Mouse (Mus musculus): ENCODE results near the gene Sos1.
"Not testable (repeated sequence)": the region's sequence is repeated elsewhere in the genome, so short reads cannot be mapped to it uniquely, and the experiment has no call there.

Sos1 gene

DNA sequence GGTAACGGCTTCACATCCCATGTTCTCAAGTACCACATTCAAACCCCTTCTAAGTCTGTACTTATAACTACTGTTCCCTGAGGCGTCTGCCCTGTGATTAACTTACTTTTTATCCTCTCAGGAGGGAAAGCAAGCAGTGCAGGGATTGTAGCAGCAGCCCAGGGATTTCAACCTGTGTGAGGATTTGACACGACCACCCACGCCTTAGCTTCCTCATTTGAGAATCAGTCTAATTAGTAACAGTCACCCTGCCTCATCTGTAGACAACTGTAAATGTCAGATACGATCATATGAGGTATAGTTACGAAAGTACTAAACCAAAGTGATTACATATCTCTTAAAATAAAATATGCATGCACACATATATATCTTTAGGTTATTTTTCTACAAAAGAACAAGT, 15.9 kb upstream of the Sos1 start:
- in situ Hi-C loops (cut with MboI, MseI): no loop called here

DNA sequence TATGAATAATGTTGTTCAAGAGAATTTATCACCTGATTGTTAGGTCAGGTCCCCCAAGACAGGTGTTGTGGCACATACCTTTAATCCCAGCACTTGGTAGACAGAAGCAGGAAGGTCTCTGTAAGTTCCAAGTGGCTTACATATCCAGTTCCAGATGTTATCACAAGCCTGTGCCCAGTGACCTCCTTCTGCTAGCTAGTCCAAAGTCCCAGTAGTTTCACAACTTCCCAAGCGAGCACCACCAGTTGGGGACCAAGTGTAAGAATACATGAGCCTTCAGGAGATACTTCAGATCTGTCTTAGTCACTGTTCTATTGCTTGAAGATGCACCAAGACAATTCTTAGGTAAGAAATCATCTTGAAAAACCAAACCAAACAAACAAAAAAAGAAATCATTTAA, 13.6 kb upstream of the Sos1 start:
- in situ Hi-C loops (cut with MboI, MseI): no loop called here

DNA sequence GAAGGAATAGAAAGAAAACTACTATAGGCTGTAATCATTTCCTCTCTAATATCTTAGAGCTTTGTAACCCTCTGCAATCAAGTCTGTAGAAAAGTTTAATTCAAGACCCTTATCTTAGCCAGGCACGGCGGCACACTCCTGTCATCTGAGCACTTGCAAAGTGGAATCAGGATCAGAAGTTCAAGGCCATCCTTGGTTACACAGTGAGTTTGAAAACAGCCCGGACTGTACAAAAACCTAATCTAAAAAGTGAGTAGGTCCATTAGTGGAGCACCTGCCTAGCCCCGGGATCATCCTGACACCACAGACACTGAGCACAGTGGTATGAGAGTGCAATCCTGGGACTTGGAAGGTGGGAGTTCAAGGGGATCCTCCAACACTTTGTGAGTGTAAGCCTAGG, 12.6 kb upstream of the Sos1 start:
- in situ Hi-C loops (cut with MboI, MseI): no loop called here

DNA sequence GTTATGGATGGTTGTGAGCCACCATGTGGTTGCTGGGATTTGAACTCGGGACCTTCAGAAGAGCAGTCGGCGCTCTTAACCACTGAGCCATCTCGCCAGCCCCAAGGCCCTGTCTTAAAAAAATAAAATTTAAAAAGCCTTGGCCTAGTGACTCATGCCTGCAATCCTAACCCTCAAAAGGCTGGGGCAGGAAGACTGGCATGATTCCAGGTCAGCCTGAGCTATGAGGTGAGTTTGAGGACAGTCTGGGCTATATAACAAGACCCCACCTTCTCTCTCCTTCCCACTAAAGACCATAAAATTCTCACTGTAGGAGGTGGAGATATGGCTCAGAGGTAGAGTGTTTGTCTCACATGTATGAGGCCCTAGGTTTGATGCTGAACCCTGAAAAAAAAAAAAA, 12.0 kb upstream of the Sos1 start:
- in situ Hi-C loops (cut with MboI, MseI): no loop called here

DNA sequence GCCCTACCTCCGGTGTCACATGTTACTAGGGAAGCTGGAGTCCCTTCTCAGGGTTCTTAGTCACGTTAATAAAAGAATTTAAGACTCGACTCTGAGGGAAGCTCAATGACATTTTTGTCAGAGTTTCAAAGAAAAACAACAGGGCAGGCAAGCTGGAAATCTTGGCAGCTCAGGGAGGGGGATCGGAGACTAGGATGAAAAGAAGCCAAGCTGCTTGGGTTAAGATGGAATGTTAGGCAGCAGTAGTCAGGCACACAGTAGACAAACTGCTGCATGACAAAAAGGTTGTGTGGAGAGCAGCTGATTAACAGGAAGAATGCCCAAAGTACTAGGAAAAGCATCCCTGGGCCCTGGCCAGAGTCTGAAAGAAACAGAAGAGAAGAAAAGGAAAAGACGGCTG, 9.9 kb upstream of the Sos1 start:
- in situ Hi-C loops (cut with MboI, MseI): no loop called here

DNA sequence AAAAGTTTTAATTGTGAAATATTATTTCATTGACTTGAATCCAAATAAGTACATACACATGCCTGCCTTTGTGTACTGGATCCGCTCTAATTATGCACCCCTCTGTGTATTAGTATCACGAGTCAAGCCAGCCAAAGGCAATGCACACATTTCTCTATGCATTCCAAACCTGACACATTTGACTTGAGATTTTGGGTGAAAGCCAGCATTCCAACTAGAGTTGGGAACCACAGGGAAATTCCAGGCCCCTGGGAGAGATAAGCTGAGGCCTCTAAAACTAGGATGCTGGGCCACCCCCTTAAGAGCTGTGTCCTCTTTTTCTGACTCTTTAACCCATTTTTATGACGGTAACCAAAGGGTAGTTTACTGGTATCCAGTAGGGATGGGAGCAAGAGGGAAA, 8.7 kb upstream of the Sos1 start:
- in situ Hi-C loops (cut with MboI, MseI): no loop called here

DNA sequence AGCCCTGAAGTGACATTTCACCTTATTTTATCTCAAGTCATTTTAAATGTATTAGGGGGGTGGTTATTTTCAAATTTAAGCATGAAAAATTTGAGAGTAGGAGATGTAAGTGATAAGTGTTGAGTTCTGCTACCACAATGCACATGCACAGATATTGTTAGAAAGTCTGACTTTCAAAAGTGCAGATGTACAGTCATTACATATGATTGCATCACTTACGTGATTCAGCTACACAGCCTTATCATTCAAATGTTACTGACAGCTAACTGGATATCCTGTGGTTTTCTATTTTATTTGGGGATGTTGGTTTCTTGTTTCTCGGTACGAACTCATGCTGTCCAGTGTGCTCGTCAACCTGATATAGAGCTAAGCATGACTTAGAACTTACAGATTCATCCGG, 4.9 kb upstream of the Sos1 start:
- in situ Hi-C loops (cut with MboI, MseI): no loop called here

DNA sequence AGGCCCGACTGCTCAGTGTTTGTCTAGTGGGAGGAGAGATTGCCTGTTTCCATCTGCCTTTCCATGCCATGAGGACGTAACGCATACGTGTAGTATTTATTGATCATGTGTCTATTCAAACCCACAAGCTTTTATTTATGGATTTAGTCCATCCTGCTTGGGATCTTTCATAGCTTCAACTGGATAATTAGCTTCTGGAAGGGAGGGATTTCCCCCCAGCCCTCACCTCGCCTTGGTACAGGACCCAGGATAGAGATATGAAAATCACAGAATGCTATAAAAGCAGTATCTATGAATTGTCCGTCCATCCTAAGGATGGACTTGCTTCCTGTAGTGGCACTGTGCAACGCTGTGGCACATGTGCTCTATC, 587 bp upstream of the Sos1 start:
- in situ Hi-C loops (cut with MboI, MseI): loop anchor here (5.0 kb wide), 1 partner anchor 71 kb away; no protein-coding TSS in a partner anchor

DNA sequence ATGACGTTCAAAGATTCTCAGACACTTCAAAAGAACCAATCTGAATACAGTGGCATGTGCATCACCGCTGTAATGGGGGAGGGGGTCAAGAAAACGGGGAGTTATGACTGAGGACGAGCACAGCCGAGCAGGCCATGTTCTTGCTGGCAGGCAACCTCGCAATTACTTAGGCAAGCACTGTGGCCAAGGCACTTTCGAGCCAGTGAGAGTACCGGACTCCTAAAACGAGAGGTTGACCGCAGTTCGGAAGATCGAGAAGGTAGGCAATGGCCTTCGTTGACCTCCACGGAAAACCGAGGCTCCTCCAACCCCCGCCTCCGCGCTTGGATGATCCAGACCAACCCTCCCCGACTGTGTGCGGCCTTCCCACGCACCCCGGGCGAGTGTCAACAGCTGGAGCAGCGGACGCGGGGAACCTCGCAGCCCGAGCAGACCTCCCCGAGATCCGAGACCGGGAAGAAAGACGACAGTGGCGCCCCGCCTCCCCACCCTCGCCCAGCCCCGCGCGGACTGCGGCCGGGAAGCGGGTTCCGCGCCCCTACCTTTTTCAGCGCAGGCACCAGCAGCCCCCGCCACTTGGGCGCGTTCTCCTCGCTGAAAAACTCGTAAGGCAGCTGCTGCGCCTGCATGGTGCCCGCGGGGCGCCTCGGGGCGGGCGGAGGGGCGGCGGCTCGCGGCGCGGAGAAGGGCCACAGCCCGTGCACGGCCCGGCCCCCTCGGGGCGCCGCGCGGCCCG, 790 bp downstream of the Sos1 start:
- in situ Hi-C loops (cut with MboI, MseI): loop anchor here (5.0 kb wide), 1 partner anchor 73 kb away; no protein-coding TSS in a partner anchor

DNA sequence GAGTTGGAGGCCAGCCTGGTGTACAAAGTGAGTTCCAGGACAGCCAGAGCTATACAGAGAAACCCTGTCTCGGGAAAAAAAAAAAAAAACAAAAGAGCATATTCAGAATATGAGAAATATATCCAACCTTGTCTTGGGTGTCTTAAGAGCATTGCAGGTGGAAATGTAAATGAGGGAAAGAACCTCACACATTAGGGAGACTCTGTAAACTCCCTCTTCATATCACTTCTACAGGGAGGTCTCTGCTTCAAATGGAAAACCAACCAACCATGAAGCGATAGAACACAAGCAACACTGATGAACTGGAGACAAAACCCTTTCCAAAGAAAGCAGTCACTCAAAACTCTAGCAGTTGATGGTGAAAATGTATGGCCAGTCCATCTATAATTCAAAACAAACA, 2.6 kb downstream of the Sos1 start:
- in situ Hi-C loops (cut with MboI, MseI): no loop called here

DNA sequence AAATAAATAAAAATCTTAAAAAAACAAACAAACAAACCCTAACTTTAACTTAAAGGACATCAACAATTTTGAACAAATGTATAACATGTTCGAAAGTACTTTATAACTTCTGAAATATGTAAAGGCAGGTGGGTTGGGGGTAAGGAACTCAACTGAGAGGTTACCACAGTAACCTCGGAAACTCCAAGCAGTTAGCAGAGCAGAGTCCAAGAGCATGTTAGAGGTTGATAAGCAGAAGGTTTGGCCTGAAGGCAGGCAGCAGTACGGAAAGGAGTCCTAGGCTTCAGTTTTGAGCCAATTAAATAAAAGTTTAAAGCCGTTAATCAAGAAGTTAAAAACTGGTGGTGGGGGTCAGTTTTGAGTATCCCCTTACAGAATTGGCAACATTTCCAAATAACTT, 3.8 kb downstream of the Sos1 start:
- in situ Hi-C loops (cut with MboI, MseI): no loop called here

DNA sequence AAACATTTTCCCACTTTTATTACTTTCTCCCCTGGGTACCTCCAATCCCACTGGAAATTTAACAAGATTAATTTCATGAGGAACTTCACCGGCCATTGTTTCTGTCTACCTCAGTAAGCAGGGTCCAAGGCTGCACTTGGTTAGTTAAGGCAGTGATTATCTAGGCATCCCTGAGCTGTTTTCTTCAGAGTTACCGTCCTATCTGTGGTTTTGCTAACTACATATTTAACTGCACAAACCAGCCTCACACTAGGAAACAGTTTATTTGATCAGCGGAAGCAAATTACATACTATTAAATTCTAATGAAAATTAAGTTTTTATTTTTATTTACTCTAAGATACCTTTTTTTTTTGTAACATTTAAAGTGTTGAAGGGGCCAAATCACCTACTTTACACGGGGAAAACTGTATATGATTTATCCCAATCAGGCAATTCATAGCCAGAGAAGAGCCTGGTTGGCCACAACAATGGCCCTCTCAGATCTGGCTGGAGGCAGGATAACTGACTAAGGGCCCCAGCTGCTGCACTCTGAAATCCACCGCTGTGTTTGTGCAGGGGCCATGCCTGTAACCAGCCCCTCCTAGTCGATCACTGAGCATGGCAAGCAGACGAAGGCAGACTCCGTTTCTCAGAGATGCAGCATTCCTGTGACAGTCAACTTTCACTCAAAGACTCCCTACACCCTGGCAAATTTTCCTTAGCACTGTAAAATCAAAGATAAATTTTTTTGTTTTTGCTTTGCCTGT, 9.0 kb downstream of the Sos1 start:
- in situ Hi-C loops (cut with MboI, MseI): no loop called here

DNA sequence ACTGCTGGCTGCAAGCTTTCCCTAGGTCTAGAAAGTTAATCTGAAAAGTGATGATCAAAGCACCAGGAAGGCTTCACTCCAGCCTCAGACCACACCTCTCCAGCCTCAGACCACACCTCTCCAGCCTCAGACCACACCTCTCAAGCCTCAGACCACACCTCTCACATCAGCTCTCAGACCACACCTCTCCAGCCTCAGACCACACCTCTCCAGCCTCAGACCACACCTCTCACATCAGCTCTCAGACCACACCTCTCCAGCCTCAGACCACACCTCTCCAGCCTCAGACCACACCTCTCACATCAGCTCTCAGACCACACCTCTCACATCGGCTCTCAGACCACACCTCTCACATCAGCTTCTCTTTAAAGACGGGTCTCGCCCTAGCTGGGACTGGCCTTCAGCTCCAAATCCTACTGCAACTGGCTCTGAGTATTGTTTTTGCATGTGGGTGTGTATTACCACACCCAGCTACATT, 11.8 kb downstream of the Sos1 start:
- in situ Hi-C loops (cut with MboI, MseI): not testable (repeated sequence)

DNA sequence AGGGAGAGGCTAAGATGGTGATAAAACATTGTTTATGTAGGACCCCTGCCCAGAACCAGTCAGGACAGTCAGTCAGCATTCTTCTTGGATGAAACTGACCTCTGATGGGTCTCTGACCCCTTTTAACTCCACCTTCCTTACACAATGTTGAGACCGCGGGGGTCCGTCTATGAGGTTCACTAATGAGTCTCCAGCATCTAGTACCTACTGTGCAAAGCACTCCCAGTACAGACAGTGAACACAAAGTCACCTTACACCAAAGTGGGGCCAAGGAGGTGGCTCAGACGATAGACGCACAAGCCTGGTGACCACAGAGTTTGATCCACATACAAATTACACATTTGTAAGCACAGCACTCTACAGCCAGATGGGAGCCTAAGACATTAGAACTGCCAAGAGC, 20.0 kb downstream of the Sos1 start:
- in situ Hi-C loops (cut with MboI, MseI): no loop called here

DNA sequence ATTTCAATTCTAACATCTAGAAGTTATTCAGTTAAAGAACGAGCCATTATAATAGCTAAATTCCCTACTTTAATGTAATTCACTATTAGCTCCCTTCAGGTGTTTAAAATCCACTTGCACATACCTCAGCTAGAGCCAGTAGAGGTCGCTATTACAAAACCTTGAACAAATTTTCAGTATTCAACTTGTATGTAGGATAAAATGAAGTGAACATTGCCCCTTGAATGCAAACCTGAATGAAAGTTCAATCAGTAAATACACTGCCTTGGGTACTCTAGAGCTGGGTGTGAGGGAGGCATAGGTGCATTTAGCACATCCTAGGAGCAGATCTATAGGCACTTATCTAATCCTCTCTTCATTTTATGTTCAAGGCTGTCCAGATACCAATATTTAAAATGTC, 24.6 kb downstream of the Sos1 start:
- in situ Hi-C loops (cut with MboI, MseI): no loop called here

DNA sequence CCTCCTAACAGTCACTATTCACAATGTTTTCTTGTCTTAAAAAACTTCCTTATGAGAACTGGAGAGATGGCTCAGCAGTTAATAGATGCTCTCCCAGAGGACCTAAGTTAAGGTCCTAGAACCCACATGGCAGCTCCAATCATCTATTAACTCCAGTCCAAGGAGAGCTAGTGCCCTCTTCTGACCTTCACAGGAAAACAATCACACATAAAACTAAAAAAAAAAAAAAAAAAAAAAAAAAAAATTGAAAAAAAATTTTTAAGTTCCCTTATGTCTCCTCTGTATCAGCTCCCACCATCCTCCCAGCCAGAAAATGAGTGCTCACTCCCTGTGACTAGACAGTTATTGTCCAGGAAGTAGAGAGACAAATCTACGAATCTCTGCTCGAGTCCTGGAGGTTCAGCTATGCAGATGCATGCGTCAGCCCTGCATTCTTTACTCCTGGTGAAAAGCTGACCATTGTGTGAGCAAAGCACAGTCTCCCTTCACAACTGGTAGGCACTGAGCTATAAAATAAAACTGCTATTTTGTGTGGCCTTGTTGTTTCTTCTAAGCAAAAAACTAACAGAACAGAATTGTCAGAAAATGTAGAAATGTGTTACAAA, 29.7 kb downstream of the Sos1 start:
- in situ Hi-C loops (cut with MboI, MseI): no loop called here

DNA sequence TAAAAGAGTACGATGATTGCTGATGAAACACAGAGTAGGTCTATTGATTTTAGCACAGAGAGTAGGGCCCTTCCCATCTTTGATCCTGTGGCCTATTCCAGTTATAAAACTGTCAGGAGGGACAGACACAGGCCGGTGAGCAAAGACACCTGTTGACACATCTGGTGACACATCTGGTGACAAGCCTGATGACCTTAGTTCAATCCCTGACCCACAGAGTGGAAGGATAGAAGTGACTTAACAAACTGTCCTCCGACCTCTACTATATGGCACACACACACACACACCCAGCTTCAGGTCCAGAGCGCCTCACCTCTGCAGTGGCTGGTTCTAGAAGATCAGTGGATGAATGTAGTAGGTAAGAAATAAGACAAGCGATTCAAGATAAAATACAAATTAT, 33.8 kb downstream of the Sos1 start:
- in situ Hi-C loops (cut with MboI, MseI): no loop called here

DNA sequence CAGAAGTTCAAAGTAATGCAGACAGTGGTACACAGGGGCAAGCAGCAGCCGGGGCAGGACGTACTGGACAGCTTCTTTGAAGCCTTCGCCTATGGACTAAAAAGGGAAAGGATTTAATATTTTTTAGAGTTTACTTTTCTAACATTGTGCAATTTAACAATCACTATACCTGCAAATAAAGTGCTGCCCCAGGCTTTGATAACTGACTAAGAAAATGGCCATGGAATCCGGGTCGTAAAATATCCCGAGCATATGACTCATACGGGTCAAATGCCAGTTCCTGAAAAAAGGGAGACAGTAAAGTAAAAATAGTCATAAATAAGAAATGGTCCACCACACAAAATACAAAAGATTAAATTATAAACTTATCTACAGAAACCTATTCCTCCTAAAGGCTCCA, 34.8 kb downstream of the Sos1 start:
- in situ Hi-C loops (cut with MboI, MseI): no loop called here

DNA sequence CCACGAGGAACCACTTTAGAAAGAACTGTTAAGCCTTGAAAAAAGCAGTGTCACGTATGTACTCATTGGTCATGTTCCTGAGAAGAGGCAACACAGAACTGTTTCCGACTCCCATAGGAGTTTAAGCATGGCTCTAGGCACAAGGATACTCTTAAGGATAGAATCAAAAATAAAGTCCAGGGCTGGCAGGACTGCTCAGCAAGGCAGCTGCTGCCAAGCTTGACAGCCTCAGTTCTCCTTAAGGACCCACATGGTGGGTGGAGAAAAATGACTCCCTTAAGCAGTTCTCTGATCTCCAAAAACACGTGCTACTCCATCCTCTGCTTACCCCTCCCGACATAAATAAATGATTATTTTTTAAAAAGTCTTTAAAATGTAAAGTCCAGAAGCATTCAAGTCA, 44.6 kb downstream of the Sos1 start:
- in situ Hi-C loops (cut with MboI, MseI): no loop called here

DNA sequence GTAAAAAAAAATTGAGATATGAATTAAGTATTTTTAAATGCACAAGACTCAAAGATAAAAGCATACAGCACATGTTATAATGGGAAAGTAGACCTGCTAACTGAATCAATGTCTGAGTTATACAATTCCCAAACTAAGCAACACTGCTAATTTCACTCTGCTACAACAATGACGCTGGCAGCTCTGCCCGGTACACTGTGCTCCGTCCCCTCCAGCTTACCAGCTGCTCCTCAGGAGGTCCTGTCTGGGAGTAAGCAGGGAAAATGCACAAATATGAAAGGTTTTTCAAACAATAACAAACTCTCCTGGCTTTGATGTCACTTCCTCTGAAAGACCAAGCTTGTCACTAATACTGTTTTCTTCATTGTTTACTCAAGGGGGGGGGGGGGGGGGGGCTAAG, 45.8 kb downstream of the Sos1 start:
- in situ Hi-C loops (cut with MboI, MseI): no loop called here

DNA sequence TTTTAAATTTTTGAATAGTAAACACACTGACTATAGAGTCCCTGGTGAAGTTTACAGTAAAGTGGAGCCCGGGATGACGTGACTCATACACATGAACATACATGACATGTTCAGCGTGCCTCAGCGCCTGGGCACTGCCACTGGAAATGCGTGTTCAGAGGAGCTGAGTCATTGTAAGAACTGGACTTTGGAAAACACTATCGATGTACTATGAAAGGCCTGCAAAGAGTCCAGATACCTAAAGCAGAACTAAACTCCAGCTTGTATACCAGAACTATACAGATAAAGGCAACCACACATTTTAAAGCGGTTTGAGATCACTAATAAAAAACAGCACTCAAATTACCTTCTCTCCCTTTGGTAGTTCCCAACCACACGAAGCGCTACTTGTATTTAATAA, 48.3 kb downstream of the Sos1 start:
- in situ Hi-C loops (cut with MboI, MseI): no loop called here

DNA sequence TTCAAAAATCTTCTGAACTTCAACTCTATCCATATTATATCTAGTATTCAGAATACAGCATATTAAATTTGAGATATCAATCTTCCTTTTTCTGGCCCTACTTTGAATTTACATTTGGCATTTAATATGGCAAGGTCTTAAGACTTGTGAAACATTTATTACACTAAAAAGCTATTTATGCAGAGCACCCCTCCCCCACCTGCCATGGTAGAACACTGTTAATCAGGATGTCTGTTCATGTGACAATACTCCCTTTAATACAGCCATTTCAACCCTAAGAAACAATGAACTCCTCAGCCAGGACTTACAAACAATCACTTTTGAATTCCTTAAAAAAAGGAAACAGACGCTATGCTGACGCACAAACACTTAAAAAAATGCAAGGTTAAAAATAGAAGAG, 52.3 kb downstream of the Sos1 start:
- in situ Hi-C loops (cut with MboI, MseI): loop anchor here (10.0 kb wide), 1 partner anchor 483 kb away; no protein-coding TSS in a partner anchor

DNA sequence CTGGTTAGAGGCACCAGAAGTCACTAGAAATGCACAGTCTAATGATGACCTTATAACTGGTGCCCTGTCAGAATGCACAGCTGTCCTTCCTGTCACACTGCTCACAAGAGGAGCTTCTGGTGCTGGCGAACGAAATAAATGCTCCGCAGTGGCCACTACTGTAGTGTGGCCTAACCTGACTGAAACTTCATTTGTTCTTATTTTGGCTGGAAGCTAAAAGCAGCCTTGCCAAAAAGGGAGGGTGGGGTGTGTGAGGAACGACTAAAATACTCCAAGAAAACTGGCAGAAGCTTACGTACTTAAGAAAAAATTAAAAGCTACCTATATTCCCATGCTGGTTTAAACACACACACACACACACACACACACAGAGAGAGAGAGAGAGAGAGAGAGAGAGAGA, 53.4 kb downstream of the Sos1 start:
- in situ Hi-C loops (cut with MboI, MseI): loop anchor here (10.0 kb wide), 1 partner anchor 482 kb away; no protein-coding TSS in a partner anchor

Measured in regulatory T cell (primary cell).